Mouse (Mus musculus) liver, embryonic 16.5 days (tissue): Measurements from ENCODE around the gene Rtl3. TPM values are rescaled to one million over a fixed set of nuclear protein-coding genes. Genes with fewer than 3 reads are reported as not detected.

ENCODE experiments used
- ATAC-seq: fragments of 200-750 bp; cut with Nextera tagmentation; 2 replicates; pipeline ENCODE4 v1.8.0; 2017; ENCODE audit warnings: low read depth, mild to moderate bottlenecking, moderate number of reproducible peaks, moderate library complexity
- H3K27ac ChIP-seq: fragments of 300-500 bp; sonication (generic); 2 replicates; pipeline ENCODE4 v1.5.1; 2014; ENCODE audit warnings: mild to moderate bottlenecking, low read length
- H3K27me3 ChIP-seq: fragments of 300-500 bp; sonication (generic); 2 replicates; pipeline ENCODE4 v1.6.1; 2014; ENCODE audit warnings: low read depth, low read length, mixed read lengths; ENCODE audit not compliant: control insufficient read depth, insufficient read depth
- H3K36me3 ChIP-seq: fragments of 300-500 bp; sonication (generic); 2 replicates; pipeline ENCODE4 v1.6.1; 2014; ENCODE audit warnings: mild to moderate bottlenecking; ENCODE audit not compliant: control insufficient read depth, insufficient read depth
- H3K4me1 ChIP-seq: fragments of 300-500 bp; sonication (generic); 2 replicates; pipeline ENCODE4 v1.6.1; 2014; ENCODE audit warnings: low read depth, low read length, mixed read lengths; ENCODE audit not compliant: control insufficient read depth
- H3K4me2 ChIP-seq: fragments of 300-500 bp; sonication (generic); 2 replicates; pipeline ENCODE4 v1.6.1; 2014; ENCODE audit warnings: low read depth, low read length, mixed read lengths
- H3K4me3 ChIP-seq: fragments of 300-500 bp; sonication (generic); 2 replicates; pipeline ENCODE4 v1.5.1; 2014; ENCODE audit warnings: low read depth, mild to moderate bottlenecking, low read length
- H3K9ac ChIP-seq: fragments of 300-500 bp; sonication (generic); 2 replicates; pipeline ENCODE4 v1.6.1; 2014; ENCODE audit warnings: low read depth, low read length
- H3K9me3 ChIP-seq: fragments of 300-500 bp; sonication (generic); replicated peaks from 2 replicates; pipeline ENCODE4 v1.6.1; 2016; ENCODE audit warnings: low read length; ENCODE audit not compliant: control insufficient read depth
- WGBS: fragments of 180-500 bp; shearing (Covaris S2); extraction: QIAGEN DNeasy Blood & Tissue Kit; methylation state at CpG from one replicate; pipeline ENCODE4 v1.1.7; 2014; ENCODE audit not compliant: insufficient replicate concordance; 5-methylcytosine and 5-hydroxymethylcytosine counted together
- polyA plus RNA-seq: library from polyadenylated mRNA; unstranded; fragments of >200 nt; fragmentation: Nextera tagmentation; extraction: Ambion mirVana; gene quantifications from 2 replicates; pipeline ENCODE4 v1.2.1, GENCODE M21; 2015

Gene Rtl3
- polyA plus RNA-seq, result 6.3 and 8.6 TPM in 2 replicates

DNA sequence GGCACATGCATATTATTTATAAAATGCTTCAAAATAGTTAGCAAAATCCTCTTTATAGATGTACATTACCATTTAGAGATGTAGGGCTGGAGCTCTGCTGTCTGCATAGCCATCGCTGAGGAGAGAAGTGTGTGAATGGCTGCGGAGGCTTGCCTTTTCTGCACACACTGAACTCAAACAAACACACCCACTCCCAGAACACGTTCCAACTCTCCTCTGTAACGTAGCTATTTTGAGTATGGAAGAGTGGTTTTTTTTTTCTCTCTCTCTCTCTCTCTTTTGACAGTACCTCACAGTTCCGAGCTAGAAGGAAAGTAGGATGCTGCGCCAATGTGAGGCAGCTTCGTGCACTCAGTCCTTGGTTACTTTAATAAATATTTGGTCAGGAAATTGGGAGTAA, at the start of gene Rtl3:
TSS of gene Rtl3 (minus strand) at position 236 of the 400 bp plus-strand sequence.
- no peaks in the 10 kb centered on the region for H3K36me3 ChIP-seq
- ATAC-seq, result peak; percentile 59
- no peaks in the 10 kb centered on the region for H3K4me1 ChIP-seq
- no peak within 1 kb of the TSS for H3K27ac ChIP-seq
- no peak within 1 kb of the TSS for H3K4me2 ChIP-seq
- 52% methylated on average over 7 of the region's 7 CpGs for WGBS
- no peak within 1 kb of the TSS for H3K4me3 ChIP-seq
- H3K9ac ChIP-seq, result no peak within 1 kb of the TSS
- H3K27me3 ChIP-seq, result no peaks in the 10 kb centered on the region
- H3K9me3 ChIP-seq, result no peaks in the 10 kb centered on the region

DNA sequence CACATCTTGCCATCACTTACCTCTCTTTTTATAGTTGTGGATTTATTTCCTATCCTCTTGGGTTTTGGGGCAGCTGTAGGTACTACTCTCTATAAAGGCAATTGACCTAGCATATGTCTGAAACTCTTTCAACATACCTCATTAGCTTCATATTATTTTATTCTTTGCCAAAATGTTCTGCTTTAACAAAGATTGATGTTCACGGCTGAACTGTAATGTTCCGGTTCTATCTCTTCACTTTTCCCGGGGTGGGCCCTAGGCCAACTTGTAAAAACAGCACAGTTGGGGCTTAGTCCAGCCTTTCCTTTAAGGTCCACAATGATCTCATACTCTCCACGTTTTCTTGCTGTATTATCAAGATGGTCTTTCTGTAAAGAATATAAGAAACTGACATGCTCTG, 31.9 kb upstream of the Rtl3 start:
- 61% methylated on average over 4 of the region's 4 CpGs for WGBS
- Histone ChIP-seq H3K4me2 (no peak overlapping the region), H3K27me3 (no peaks in the 10 kb centered on the region), H3K36me3 (no peaks in the 10 kb centered on the region), H3K4me3 (no peak overlapping the region), H3K27ac (no peak overlapping the region), H3K4me1 (no peaks in the 10 kb centered on the region), H3K9me3 (no peaks in the 10 kb centered on the region), H3K9ac (no peak overlapping the region)
- no peak for ATAC-seq

DNA sequence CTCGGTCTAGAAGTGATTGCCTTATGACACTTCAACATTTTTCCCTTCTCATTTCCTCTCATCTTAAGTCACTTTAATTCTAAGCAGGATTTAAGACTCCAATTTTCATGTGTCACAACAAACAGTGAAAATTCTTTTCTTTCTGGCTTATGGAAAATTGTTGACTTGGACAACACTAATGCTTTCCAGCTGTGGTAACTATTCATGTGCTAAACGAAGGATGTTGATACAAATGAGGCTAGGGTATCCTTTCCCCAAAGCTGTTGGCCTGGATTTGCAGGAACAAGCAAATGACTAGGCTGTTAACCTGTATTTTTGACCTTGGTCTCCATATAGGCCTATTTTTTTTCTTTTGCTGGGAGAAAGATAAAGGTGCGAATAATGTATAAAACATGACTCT, 31.4 kb upstream of the Rtl3 start:
- Histone ChIP-seq H3K4me1 (no peaks in the 10 kb centered on the region), H3K36me3 (no peaks in the 10 kb centered on the region), H3K27me3 (no peaks in the 10 kb centered on the region), H3K9me3 (no peaks in the 10 kb centered on the region), H3K9ac (no peak overlapping the region), H3K4me3 (no peak overlapping the region), H3K27ac (no peak overlapping the region), H3K4me2 (no peak overlapping the region)
- no peak for ATAC-seq
- WGBS, result 29% methylated on average over 3 of the region's 3 CpGs

DNA sequence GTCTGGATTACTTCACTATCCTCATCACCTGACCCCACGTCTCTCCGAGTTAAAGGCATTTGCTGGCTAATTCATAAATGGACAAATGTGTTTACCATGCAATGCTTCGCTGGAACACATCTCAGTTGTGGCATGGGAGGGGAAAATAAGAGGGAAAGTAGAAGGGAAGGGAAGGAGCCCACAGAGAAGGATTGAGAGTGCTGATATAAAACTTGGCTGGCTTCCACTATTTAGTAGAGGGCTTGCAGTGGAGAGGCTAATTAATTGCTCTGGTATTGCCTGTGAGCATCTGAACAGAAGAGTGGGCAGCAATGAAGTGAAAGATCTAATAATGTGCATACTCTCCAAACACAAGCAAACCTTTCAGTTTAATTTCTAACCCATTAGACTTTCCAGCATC, 31.0 kb upstream of the Rtl3 start:
- H3K36me3 ChIP-seq, result no peaks in the 10 kb centered on the region
- no peaks in the 10 kb centered on the region for H3K27me3 ChIP-seq
- H3K9me3 ChIP-seq, result no peaks in the 10 kb centered on the region
- no peak overlapping the region for H3K27ac ChIP-seq
- ATAC-seq, result no peak
- no peak overlapping the region for H3K4me2 ChIP-seq
- no peak overlapping the region for H3K4me3 ChIP-seq
- WGBS, result 41% methylated on average over 3 of the region's 3 CpGs
- no peaks in the 10 kb centered on the region for H3K4me1 ChIP-seq
- no peak overlapping the region for H3K9ac ChIP-seq

DNA sequence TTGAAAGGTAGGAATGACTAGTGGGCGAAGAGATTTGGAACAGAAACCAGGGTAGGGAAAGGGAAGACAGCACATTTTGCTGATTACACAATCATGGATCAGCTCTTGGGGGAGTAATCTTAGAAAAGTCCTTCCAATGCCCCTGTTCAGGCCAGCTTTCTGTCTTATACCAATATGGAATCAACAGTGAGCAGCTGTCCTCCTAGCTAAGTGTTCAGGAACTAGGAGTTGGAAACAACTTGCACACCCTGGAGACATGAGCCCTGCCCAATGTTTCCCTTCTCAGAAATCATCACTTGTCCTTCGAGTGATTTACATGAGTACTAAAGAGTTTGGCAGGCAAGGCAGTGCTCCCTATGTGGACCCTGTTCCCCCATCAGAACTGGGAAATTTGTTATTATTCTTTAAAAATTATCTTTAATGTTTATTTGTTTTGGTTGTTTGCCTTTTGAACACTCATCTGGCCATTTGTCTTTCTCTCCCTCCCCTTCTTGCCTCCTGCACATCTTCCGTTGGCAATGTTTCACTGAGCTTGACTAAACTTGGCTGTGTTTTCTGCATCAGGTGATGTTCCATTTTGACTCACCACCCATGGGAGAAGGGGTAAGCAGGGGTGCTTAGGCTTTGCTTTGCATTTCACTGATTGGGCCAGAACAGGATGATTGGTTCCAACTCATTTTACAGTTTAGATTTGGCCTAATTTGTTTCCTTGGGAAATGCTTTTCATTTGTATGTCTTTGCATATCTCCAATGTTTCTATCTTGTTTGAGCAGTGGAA, 13.3 kb upstream of the Rtl3 start:
- Histone ChIP-seq H3K27me3 (no peaks in the 10 kb centered on the region), H3K27ac (no peak overlapping the region), H3K4me2 (no peak overlapping the region), H3K4me1 (no peaks in the 10 kb centered on the region), H3K9ac (no peak overlapping the region), H3K36me3 (no peaks in the 10 kb centered on the region), H3K4me3 (no peak overlapping the region), H3K9me3 (no peaks in the 10 kb centered on the region)
- WGBS, result 45% methylated on average over 3 of the region's 3 CpGs
- no peak for ATAC-seq

DNA sequence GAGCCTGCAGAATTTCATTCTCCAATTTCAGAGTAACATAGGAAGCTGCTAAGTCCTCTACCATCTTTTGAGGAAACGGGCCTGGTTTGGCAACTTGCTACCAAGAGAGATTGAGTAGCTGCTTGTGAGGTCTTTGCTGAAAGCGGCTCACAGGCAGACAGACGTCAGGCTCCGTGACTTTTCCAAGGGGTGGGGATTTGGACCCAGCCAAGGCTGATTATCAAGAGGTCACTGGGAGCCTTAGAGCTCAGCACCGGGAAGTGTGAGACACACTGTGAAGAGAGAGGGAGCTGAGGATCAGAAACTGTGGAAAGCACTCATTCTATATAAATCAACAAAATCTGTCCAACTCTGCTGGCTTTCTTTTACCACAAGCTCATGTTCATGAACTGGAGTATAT, 853 bp downstream of the Rtl3 start:
- H3K9me3 ChIP-seq, result no peaks in the 10 kb centered on the region
- no peak overlapping the region for H3K4me2 ChIP-seq
- H3K27ac ChIP-seq, result no peak overlapping the region
- no peaks in the 10 kb centered on the region for H3K4me1 ChIP-seq
- H3K36me3 ChIP-seq, result no peaks in the 10 kb centered on the region
- H3K4me3 ChIP-seq, result no peak overlapping the region
- no peaks in the 10 kb centered on the region for H3K27me3 ChIP-seq
- WGBS, result 54% methylated on average over 5 of the region's 5 CpGs
- no peak overlapping the region for H3K9ac ChIP-seq
- no peak for ATAC-seq

DNA sequence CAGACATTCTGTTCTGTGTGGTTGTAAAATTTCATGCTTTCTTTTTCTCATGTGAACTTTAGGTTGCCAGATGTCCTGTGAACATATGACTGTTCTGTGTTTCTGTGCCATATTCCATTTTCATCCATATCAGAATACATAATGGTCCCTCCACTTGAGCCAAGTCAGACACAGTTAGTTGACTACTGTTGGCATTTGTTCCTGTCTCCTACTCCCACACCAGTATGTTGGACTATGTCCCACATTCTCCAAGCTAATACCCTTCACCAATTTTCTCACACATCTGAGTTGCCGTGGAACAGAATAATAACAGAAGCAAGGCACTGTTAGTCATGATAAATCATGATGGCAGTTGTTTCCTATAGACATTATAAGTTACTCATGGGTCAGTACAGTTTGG, 9.9 kb downstream of the Rtl3 start:
- Histone ChIP-seq H3K27me3 (no peaks in the 10 kb centered on the region), H3K9me3 (no peaks in the 10 kb centered on the region), H3K4me3 (no peak overlapping the region), H3K27ac (no peak overlapping the region), H3K4me1 (no peaks in the 10 kb centered on the region), H3K36me3 (no peaks in the 10 kb centered on the region), H3K9ac (no peak overlapping the region), H3K4me2 (no peak overlapping the region)
- 63% methylated on average over 1 of the region's 1 CpGs for WGBS
- ATAC-seq, result no peak

DNA sequence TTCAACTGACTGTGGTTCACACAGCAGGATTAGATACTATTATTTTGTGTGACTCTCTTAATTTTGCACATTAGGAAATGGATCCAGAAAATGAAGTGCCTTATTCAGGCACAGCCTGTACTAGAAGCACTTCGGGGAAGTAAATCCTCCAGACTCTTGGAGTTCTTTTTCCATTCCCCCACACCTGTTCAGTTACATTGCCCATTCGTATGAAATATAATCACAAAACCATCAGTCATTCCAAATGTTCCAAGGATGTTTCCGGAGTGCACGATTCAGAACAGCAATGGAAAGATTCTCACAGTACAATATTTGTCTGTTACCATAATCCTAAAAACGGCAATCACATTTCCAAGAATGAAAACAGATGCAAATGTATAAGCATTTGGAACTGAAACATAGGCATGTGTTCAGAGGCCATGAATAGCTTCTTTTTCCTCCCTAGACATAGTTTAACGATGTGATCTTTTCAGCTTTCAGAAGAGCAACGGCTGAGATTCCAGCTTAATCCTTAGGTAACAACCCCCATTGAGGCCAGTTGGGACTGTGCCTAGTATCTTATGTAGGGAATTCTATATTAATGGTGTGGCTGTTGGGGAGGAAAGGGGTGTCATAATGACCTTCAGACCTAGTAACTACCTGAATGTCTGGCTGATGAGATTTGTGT, 30.8 kb downstream of the Rtl3 start:
- Histone ChIP-seq H3K27me3 (no peaks in the 10 kb centered on the region), H3K4me3 (no peak overlapping the region), H3K36me3 (no peaks in the 10 kb centered on the region), H3K4me2 (no peak overlapping the region), H3K4me1 (no peaks in the 10 kb centered on the region), H3K27ac (no peak overlapping the region), H3K9me3 (no peaks in the 10 kb centered on the region), H3K9ac (no peak overlapping the region)
- no peak for ATAC-seq
- WGBS, result 66% methylated on average over 7 of the region's 7 CpGs

DNA sequence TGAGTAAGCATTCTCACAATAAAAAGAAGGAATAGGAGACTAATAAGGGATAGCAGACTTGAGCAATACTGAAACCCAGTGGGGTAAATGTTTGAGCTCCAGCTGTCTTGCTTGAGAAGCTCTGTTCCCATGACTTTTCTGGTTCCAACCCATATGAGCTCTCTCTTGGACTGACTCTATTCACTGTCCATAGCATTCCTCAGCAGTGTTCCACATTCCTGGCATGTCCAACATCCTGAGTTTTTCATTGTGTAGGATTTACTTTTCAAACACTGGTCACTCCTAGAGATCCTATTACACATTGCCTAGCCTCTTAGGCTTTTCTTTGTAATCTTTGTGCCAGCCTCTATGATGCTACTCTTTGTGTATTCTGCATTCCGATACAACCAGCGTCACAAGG, 36.1 kb downstream of the Rtl3 start:
- no peaks in the 10 kb centered on the region for H3K9me3 ChIP-seq
- no peaks in the 10 kb centered on the region for H3K4me1 ChIP-seq
- no peak for ATAC-seq
- no peaks in the 10 kb centered on the region for H3K27me3 ChIP-seq
- WGBS, result 69% methylated on average over 2 of the region's 2 CpGs
- no peak overlapping the region for H3K4me2 ChIP-seq
- no peak overlapping the region for H3K9ac ChIP-seq
- H3K36me3 ChIP-seq, result no peaks in the 10 kb centered on the region
- no peak overlapping the region for H3K27ac ChIP-seq
- H3K4me3 ChIP-seq, result no peak overlapping the region
